Mouse (Mus musculus) CH12.LX (cell line): Measurements from ENCODE around the gene Rasl2-9. TPM values are rescaled to one million over a fixed set of nuclear protein-coding genes. Genes with fewer than 3 reads are reported as not detected.
A peak's percentile ranks its signal among the peaks of the same experiment; 100 is the strongest.

Experiments
- DNase-seq: peaks from one replicate; pipeline ENCODE4 v3.0.0-alpha.2; 2013; ENCODE audit errors: extremely low read depth
- H3K27ac ChIP-seq: 2 replicates; pipeline ENCODE4 v1.5.1; 2012; ENCODE audit warnings: low read depth, mild to moderate bottlenecking, control low read depth, moderate library complexity; ENCODE audit not compliant: insufficient read depth
- H3K27me3 ChIP-seq: replicated peaks from 2 replicates; pipeline ENCODE3; 2012; ENCODE audit warnings: inconsistent platforms
- H3K36me3 ChIP-seq, 2 experiments: replicated peaks in 1 of 2; 2 replicates each; pipeline versions ENCODE3 to v1.6.1; 2012; ENCODE audit warnings: inconsistent platforms in 1 of 2, low read length in 1 of 2, mild to moderate bottlenecking in 1 of 2, mixed read lengths in 1 of 2, moderate library complexity in 1 of 2; ENCODE audit not compliant: control insufficient read depth in 1 of 2, insufficient read depth in 1 of 2
- H3K4me1 ChIP-seq, 2 experiments: 2 replicates each; pipeline ENCODE4 v1.6.1; 2012; ENCODE audit warnings: inconsistent platforms in 1 of 2, moderate library complexity in 1 of 2; ENCODE audit not compliant: insufficient read depth in 2 of 2, control insufficient read depth in 1 of 2
- H3K4me2 ChIP-seq: 2 replicates; pipeline ENCODE4 v1.6.1; 2012; ENCODE audit warnings: low read depth, mild to moderate bottlenecking, control low read depth; ENCODE audit not compliant: poor library complexity, insufficient read depth, severe bottlenecking
- H3K4me3 ChIP-seq, 3 experiments: fragments of 150-350 bp in 1 of 3; sonication (generic) in 1 of 3; replicated peaks in 1 of 3; 2 replicates each; pipeline versions ENCODE3 to v1.5.1; 2011 to 2012; ENCODE audit warnings: low read depth in 2 of 3, low read length in 2 of 3, mild to moderate bottlenecking in 2 of 3, moderate library complexity in 2 of 3, control low read depth in 1 of 3, improper control_type of control experiment in 1 of 3, inconsistent platforms in 1 of 3, mixed read lengths in 1 of 3; ENCODE audit not compliant: poor library complexity in 1 of 3
- H3K79me2 ChIP-seq: replicated peaks from 2 replicates; pipeline ENCODE4 v1.6.1; 2012; ENCODE audit warnings: mild to moderate bottlenecking, moderate library complexity; ENCODE audit not compliant: control insufficient read depth, poor library complexity, insufficient read depth, severe bottlenecking; ENCODE audit errors: extremely low read depth
- H3K9ac ChIP-seq: 2 replicates; pipeline ENCODE4 v1.6.1; 2012; ENCODE audit warnings: low read depth, mild to moderate bottlenecking, control low read depth, moderate library complexity; ENCODE audit not compliant: insufficient read depth
- H3K9me3 ChIP-seq: replicated peaks from 2 replicates; pipeline ENCODE3; 2012; ENCODE audit warnings: low read length, inconsistent platforms, mixed read lengths
- CHD1 ChIP-seq: IDR thresholded peaks from 2 replicates; pipeline ENCODE4 v1.6.1; 2012; ENCODE audit warnings: low read depth, low read length, improper control_type of control experiment, inconsistent platforms
- CHD2 ChIP-seq: IDR thresholded peaks from 2 replicates; pipeline ENCODE4 v1.6.1; 2011; ENCODE audit warnings: low read length, improper control_type of control experiment
- E2F4 ChIP-seq: IDR thresholded peaks from 2 replicates; pipeline ENCODE4 v1.6.1; 2011; ENCODE audit warnings: low read depth, low read length, improper control_type of control experiment; ENCODE audit not compliant: insufficient replicate concordance
- ETS1 ChIP-seq: conservative IDR thresholded peaks from 2 replicates; pipeline ENCODE4 v1.6.1; 2012; ENCODE audit warnings: low read depth, mild to moderate bottlenecking, inconsistent platforms, low read length, improper control_type of control experiment, moderate library complexity
- KAT2A ChIP-seq: IDR thresholded peaks from 2 replicates; pipeline ENCODE4 v1.6.1; 2012; ENCODE audit warnings: low read length, improper control_type of control experiment, inconsistent platforms; ENCODE audit not compliant: insufficient replicate concordance
- MYC ChIP-seq: IDR thresholded peaks from 2 replicates; pipeline ENCODE4 v1.6.1; 2011; ENCODE audit warnings: low read depth, mild to moderate bottlenecking, improper control_type of control experiment, low read length
- NELFE ChIP-seq: IDR thresholded peaks from 2 replicates; pipeline ENCODE4 v1.6.1; 2011; ENCODE audit warnings: low read depth, low read length, improper control_type of control experiment
- PAX5 ChIP-seq: IDR thresholded peaks from 2 replicates; pipeline ENCODE4 v1.6.1; 2012; ENCODE audit warnings: low read length, inconsistent platforms, mixed read lengths
- POLR2A ChIP-seq: IDR thresholded peaks from 2 replicates; pipeline ENCODE4 v1.6.1; 2011; ENCODE audit warnings: low read depth, mild to moderate bottlenecking, improper control_type of control experiment, low read length
- USF1 ChIP-seq: IDR thresholded peaks from 2 replicates; pipeline ENCODE4 v1.6.1; 2014; ENCODE audit warnings: low read depth, mild to moderate bottlenecking, inconsistent platforms, low read length, improper control_type of control experiment
- ZC3H11A ChIP-seq: IDR thresholded peaks from 2 replicates; pipeline ENCODE4 v1.6.1; 2012; ENCODE audit warnings: low read depth, mild to moderate bottlenecking, inconsistent platforms, low read length, improper control_type of control experiment
- dilution Hi-C: fragments of 300-500 bp; cut with MboI; formaldehyde crosslinking; loops from 2 replicates; pipeline ENCODE4 v1.14.3; 2020; ENCODE audit warnings: low sequenced_read_pairs; ENCODE audit not compliant: extremely low pct_unique_long_range_greater_than_20kb, extremely low pct_ligation_motif_present
- in situ Hi-C: fragments of 300-500 bp; cut with MboI; formaldehyde crosslinking; loops from 3 replicates; pipeline ENCODE4 v1.14.3; 2019; ENCODE audit warnings: low sequenced_read_pairs, low pct_ligation_motif_present, low pct_unique_long_range_greater_than_20kb, mixed read lengths
- polyA plus RNA-seq: library from polyadenylated mRNA; unstranded; fragments of >175 nt; gene quantifications from 2 replicates; pipeline ENCODE4 v1.2.1, GENCODE M21; 2012; ENCODE audit warnings: low read depth; ENCODE audit not compliant: insufficient read length
- total RNA-seq, 2 experiments: library from RNA; depleted of rRNA; stranded (reverse); fragments of 300-350 nt in 1 of 2; fragments of >200 nt in 1 of 2; gene quantifications; 2 replicates each; pipeline ENCODE4 v1.2.3; 2012 to 2014

Gene Rasl2-9
- total and polyA plus RNA-seq, 3 experiments: 2.9 to 4.2 (median 2.9) TPM

- no peak for TF ChIP-seq PAX5
- TF ChIP-seq CHD2: peak; percentile 68
- TF ChIP-seq ETS1: peak; percentile 47; the same call in 1 of the 2 replicates
- TF ChIP-seq KAT2A: 0 out of 2 replicates have a peak, but pooled peaks have one; percentile 28
- TF ChIP-seq MYC: peak; percentile 73; the same call in 1 of the 2 replicates
- TF ChIP-seq NELFE: peak; percentile 70
- TF ChIP-seq USF1: no peak
Observed at GRCm38 (mm10) chr7:5083325-5084105, 42.2 kb downstream of the Rasl2-9 start (continued).

- TF ChIP-seq ZC3H11A: no peak
- H3K36me3 ChIP-seq: peaks cover 29 to 52% of the 10 kb centered on the region in 2 experiments
- H3K27me3 ChIP-seq: no peaks in the 10 kb centered on the region
- H3K79me2 ChIP-seq: peaks cover 64% of the 10 kb centered on the region
- peaks cover 12 to 48% of the 10 kb centered on the region in 2 experiments for H3K4me1 ChIP-seq
- H3K9me3 ChIP-seq: no peaks in the 10 kb centered on the region
- peak overlapping the region; percentile 95 for H3K27ac ChIP-seq
- peak overlapping the region; percentile 83 for H3K4me2 ChIP-seq
- peak overlapping the region; percentile 98 for H3K9ac ChIP-seq
- DNase-seq: no peak
- peak overlapping the region; percentile 93 to 100 (median 99) for H3K4me3 ChIP-seq
- in situ Hi-C loops (no loop called here), dilution Hi-C loops (no loop called here)
Observed at GRCm38 (mm10) chr7:5081939-5082338, 43.8 kb downstream of the Rasl2-9 start.

DNA sequence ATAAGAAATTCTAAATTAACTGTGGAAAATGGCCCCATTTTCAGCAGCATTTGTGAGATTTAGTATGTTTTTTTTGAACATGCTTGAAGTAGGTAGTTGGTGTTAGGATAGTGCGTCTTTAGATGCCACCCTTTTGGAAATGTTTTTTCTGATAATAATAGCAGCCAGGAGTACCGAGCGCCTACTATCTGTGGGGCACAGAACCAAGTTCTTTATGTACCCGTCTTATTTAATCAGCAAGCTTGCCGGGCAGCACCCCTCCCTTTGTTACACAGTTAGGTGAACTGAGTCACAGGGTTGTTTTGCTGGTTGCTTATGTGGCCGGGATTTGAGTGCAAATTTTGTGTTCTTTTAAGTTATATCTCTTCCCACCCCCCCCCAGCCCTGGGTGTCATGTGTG is 44.5 kb downstream of the Rasl2-9 start:
- H3K4me3 ChIP-seq: peak overlapping the region; percentile 93 to 100 (median 99)
- DNase-seq: no peak
- dilution Hi-C loops: no loop called here

More for the DNA sequence above, 44.5 kb downstream of the Rasl2-9 start:
- no peak for TF ChIP-seq E2F4
- TF ChIP-seq POLR2A: 0 out of 2 replicates have a peak, but pooled peaks have one; percentile 4
- TF ChIP-seq CHD1: 0 out of 2 replicates have a peak, but pooled peaks have one; percentile 14
- peak overlapping the region; percentile 83 for H3K4me2 ChIP-seq
- no peaks in the 10 kb centered on the region for H3K9me3 ChIP-seq
- H3K79me2 ChIP-seq: peaks cover 63% of the 10 kb centered on the region
- peaks cover 33 to 53% of the 10 kb centered on the region in 2 experiments for H3K36me3 ChIP-seq
- H3K27ac ChIP-seq: no peak overlapping the region
- H3K27me3 ChIP-seq: no peaks in the 10 kb centered on the region
- peak overlapping the region; percentile 98 for H3K9ac ChIP-seq
- H3K4me1 ChIP-seq: peaks cover 9 to 49% of the 10 kb centered on the region in 2 experiments
- in situ Hi-C loops: no loop called here
